Mouse (Mus musculus) limb, embryonic 15.5 days (tissue): ENCODE data around the gene Galnt10. TPM values are rescaled to one million over a fixed set of nuclear protein-coding genes. Genes with fewer than 3 reads are reported as not detected.

ENCODE experiments used
- ATAC-seq: fragments of 200-750 bp; cut with Nextera tagmentation; 2 replicates; pipeline ENCODE4 v1.8.0; 2017; ENCODE audit warnings: low read depth, moderate TSS enrichment; ENCODE audit not compliant: insufficient number of reproducible peaks, low FRiP score, low TSS enrichment
- H3K27ac ChIP-seq: fragments of 300-500 bp; sonication (generic); 2 replicates; pipeline ENCODE4 v1.5.1; 2015; ENCODE audit warnings: moderate library complexity, mild to moderate bottlenecking, inconsistent platforms
- H3K27me3 ChIP-seq: fragments of 300-500 bp; sonication (generic); 2 replicates; pipeline ENCODE4 v1.6.1; 2015; ENCODE audit warnings: inconsistent platforms
- H3K36me3 ChIP-seq: fragments of 300-500 bp; sonication (generic); 2 replicates; pipeline ENCODE4 v1.6.1; 2015; ENCODE audit warnings: inconsistent platforms
- H3K4me1 ChIP-seq: fragments of 300-500 bp; sonication (generic); 2 replicates; pipeline ENCODE4 v1.6.1; 2015; ENCODE audit warnings: inconsistent platforms
- H3K4me2 ChIP-seq: fragments of 300-500 bp; sonication (generic); 2 replicates; pipeline ENCODE4 v1.6.1; 2015; ENCODE audit warnings: mild to moderate bottlenecking, inconsistent platforms
- H3K4me3 ChIP-seq: fragments of 300-500 bp; sonication (generic); 2 replicates; pipeline ENCODE4 v1.5.1; 2015; ENCODE audit warnings: mild to moderate bottlenecking, inconsistent platforms
- H3K9ac ChIP-seq: fragments of 300-500 bp; sonication (generic); 2 replicates; pipeline ENCODE4 v1.6.1; 2015; ENCODE audit warnings: inconsistent platforms
- H3K9me3 ChIP-seq: fragments of 300-500 bp; sonication (generic); 2 replicates; pipeline ENCODE4 v1.6.1; 2016; ENCODE audit warnings: inconsistent platforms
- WGBS: fragments of 180-500 bp; shearing (Covaris S2); methylation state at CpG from one replicate; pipeline ENCODE4 v1.1.7; 2015; 5-methylcytosine and 5-hydroxymethylcytosine counted together
- polyA plus RNA-seq: library from polyadenylated mRNA; unstranded; fragments of >200 nt; fragmentation: Nextera tagmentation; extraction: Ambion mirVana; gene quantifications from 2 replicates; pipeline ENCODE4 v1.2.1, GENCODE M21; 2015

Galnt10 gene
- polyA plus RNA-seq, 1 experiment from 2014 or later, result 36.5 TPM

DNA sequence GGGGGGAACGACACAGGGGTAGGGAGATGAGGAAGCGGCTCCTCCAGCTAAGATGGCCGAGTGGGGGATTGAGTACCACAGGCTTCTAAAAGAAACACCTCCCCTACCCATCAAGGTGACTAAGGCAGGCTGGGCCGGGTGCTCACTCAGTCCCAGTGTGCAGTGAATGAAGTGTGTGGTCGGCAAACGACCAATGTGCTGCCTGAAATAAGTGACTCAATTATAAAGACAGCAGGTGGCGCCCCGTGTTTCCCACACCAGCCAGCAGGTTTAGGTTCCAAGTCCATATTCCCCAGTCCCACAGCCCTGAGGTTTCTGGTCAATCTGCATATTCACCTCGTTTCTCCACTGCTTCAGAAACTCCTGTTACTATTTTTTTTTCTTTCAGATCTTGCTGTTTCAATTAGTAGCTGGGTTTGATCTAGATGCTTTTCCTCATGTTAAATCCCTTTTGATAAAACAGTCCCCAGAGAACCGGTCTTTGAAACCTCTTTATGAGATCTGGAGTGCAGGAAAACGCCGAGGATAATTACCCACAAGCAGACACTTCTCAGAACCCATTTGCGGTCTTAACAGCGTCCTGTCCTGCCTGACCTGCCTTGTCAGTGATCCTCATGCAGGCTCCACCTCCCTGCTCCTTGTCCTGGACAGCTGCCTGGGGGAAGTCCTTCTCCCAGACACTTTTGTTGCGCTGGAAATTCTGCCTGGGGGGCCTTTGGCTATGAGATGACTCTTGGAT lies 27.5 kb upstream of the Galnt10 start:
- no peak overlapping the region for H3K27ac ChIP-seq

DNA sequence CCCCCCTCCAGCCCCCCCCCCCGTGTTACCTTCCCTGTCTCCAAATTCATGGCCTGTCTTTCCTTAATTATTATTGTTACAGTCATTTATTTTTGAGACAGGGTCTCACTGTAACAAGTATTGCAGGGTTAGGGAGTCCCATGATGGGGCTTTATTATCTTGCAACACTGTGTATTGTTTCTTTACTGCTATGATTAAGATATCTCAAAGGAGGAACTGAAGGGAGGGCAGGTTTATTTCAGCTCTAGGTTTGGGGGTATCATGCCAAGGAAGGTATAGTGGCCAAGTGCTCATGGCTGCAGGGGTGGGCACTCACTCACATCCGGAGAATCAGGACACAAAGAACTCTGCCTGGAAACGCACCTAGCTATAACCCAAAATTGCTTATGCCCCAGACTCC lies 23.8 kb upstream of the Galnt10 start:
- Histone ChIP-seq H3K27me3 (no peaks in the 10 kb centered on the region), H3K4me2 (no peak overlapping the region), H3K4me1 (peaks cover 14% of the 10 kb centered on the region), H3K4me3 (no peak overlapping the region), H3K9ac (no peak overlapping the region), H3K36me3 (no peaks in the 10 kb centered on the region), H3K27ac (no peak overlapping the region), H3K9me3 (no peaks in the 10 kb centered on the region)
- 67% methylated on average over 3 of the region's 3 CpGs for WGBS
- ATAC-seq, result 0 out of 2 replicates have a peak, but pooled peaks have one; percentile 12

More for the DNA sequence above, 27.5 kb upstream of the Galnt10 start:
- Histone ChIP-seq H3K27me3 (no peaks in the 10 kb centered on the region), H3K4me2 (no peak overlapping the region), H3K4me1 (peaks cover 10% of the 10 kb centered on the region), H3K9ac (no peak overlapping the region), H3K4me3 (no peak overlapping the region), H3K9me3 (no peaks in the 10 kb centered on the region), H3K36me3 (no peaks in the 10 kb centered on the region)
- WGBS, result 16% methylated on average over 15 of the region's 15 CpGs
- ATAC-seq, result no peak

DNA sequence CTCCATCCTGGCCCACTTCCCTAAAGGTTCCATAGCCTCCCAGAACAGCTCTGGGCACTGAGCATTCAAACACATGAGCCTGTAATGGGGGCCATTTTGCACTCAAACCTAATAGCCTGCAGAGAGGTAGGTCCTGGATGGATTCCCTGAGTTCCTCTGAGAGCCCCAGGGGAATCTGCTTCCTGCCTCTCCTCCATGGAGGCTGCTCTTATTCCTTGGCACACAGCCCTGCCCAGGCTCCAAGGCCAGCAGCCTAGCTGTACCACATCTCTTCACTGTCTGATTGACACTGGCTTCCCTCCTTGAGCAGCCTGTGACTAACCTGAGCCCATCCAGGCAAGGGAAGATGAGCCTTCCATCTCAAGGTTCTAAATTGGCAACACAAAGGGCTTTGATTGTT lies 23.4 kb upstream of the Galnt10 start:
- H3K9me3 ChIP-seq, result no peaks in the 10 kb centered on the region

DNA sequence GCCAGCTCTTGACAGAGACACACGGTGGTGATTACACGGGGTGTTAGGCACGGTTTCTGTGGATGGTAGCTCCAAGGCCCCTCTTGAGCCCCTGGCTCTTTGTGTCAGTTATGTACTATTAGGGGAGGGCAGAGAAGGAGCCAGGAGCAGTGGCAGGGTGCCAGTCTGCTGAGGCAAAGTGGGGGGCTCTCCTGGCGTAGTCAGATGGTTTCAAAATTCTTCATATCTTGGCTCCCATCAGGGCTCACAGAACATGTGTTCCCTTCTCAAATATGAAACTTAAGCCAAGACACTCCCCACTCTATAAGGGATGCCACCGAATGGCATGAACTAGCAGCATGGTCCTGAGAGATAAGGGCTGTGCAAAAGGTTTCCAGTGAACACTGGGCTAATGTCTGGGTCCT lies 20.8 kb upstream of the Galnt10 start:
- Histone ChIP-seq H3K36me3 (no peaks in the 10 kb centered on the region), H3K9ac (no peak overlapping the region), H3K27ac (no peak overlapping the region), H3K4me2 (no peak overlapping the region), H3K4me1 (peaks cover 26% of the 10 kb centered on the region), H3K9me3 (no peaks in the 10 kb centered on the region), H3K27me3 (no peaks in the 10 kb centered on the region), H3K4me3 (no peak overlapping the region)
- WGBS, result 33% methylated on average over 5 of the region's 5 CpGs
- ATAC-seq, result peak; percentile 49

More for the DNA sequence above, 23.4 kb upstream of the Galnt10 start:
- no peak overlapping the region for H3K27ac ChIP-seq
- no peak overlapping the region for H3K4me3 ChIP-seq
- 0 out of 2 replicates have a peak, but pooled peaks have one; percentile 43 for ATAC-seq
- H3K9ac ChIP-seq, result no peak overlapping the region
- H3K36me3 ChIP-seq, result no peaks in the 10 kb centered on the region
- no peak overlapping the region for H3K4me2 ChIP-seq
- H3K4me1 ChIP-seq, result peaks cover 14% of the 10 kb centered on the region
- no peaks in the 10 kb centered on the region for H3K27me3 ChIP-seq

DNA sequence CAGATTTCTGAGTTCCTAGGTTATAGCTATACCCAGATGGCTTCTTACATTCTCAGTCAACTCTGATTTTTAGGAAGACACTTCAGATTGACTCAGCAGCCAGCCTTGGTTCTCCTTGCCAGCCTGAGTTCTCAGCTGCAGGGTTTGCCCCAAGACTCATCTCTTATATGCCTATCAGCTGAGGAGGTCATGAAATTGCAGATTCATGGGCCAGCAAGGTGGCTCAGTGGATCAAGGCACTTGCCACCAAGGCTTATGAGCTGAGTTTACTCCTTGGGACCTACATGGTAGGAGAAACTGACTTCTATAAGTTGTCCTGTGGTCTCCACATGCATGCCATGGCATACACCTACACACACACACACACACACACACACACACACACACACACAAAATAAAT lies 19.8 kb upstream of the Galnt10 start:
- Histone ChIP-seq H3K36me3 (no peaks in the 10 kb centered on the region), H3K9me3 (no peaks in the 10 kb centered on the region), H3K4me3 (no peak overlapping the region), H3K9ac (no peak overlapping the region), H3K27ac (no peak overlapping the region), H3K4me2 (no peak overlapping the region), H3K27me3 (no peaks in the 10 kb centered on the region), H3K4me1 (peaks cover 26% of the 10 kb centered on the region)
- ATAC-seq, result no peak

DNA sequence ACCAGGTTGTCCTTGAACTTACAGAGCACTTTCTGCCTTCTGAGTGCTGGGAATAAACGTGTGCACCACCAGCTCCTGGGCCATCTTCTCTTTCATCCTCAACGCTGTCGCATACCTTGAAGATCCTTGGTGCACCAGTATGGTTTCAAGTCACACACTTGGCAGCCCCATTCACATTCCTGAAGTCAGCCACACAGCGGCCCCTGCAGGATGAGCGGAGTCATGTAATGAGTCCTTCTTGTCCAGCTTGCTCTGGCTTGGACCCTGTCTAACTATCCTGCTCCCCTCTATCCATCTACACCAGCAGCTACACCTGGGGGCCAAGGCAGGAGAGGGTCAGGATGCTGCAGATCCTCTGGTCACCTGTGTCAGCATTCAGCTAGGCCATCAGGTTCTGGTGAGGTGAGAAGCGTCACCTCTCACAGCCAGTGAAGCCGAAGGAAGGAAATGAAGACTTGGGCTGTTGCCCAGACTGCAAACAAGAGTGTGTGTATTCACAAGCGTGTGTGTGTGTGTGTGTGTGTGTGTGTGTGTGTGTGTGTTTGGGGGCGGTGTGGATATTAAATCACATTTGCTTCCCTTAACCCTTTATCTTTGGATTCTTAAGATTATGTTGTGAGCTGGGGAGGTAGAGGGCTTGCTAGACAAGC lies 18.0 kb upstream of the Galnt10 start:
- H3K4me3 ChIP-seq, result no peak overlapping the region
- no peak overlapping the region for H3K27ac ChIP-seq
- no peak overlapping the region for H3K9ac ChIP-seq
- 39% methylated on average over 9 of the region's 9 CpGs for WGBS
- no peaks in the 10 kb centered on the region for H3K36me3 ChIP-seq
- H3K4me2 ChIP-seq, result no peak overlapping the region
- H3K27me3 ChIP-seq, result no peaks in the 10 kb centered on the region
- ATAC-seq, result no peak
- peaks cover 27% of the 10 kb centered on the region for H3K4me1 ChIP-seq
- no peaks in the 10 kb centered on the region for H3K9me3 ChIP-seq

DNA sequence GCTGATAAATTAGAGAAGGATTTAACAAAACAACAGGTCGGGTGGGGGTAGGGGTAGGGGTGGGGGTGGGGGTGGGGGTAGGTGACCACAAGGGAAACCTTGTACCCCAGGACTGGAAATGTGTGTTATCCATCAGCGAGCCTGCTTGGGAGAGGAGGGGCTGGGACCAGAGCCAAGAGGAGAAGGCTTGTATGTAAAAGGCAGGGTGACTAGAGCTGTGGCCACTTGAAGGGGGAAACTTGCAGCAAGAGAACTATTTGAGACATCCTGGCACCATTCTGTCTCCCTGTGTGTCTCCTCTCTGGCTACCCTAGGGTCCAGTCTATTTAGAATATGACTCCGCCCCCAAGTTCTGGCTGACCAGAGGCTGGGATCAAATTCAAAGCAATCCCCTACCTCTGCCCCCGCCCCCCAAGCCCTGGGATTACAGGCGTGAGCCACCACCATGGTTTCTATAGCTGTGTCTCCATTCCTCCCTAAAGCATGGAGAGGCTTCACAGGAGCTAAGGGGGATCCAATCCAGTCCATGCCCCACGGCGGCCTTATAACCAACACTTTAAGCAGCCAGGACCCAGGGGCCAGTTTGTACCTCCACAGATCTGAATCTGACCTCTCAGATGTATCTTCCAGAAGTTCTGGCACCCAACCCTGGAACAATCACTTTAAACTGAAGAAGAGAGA lies 13.3 kb upstream of the Galnt10 start:
- Histone ChIP-seq H3K4me2 (no peak overlapping the region), H3K27me3 (peaks cover 3% of the 10 kb centered on the region; the same call in 1 of the 2 replicates), H3K36me3 (no peaks in the 10 kb centered on the region), H3K4me3 (no peak overlapping the region), H3K4me1 (peaks cover 27% of the 10 kb centered on the region), H3K27ac (no peak overlapping the region), H3K9ac (no peak overlapping the region), H3K9me3 (no peaks in the 10 kb centered on the region)
- ATAC-seq, result no peak
- 48% methylated on average over 7 of the region's 7 CpGs for WGBS

DNA sequence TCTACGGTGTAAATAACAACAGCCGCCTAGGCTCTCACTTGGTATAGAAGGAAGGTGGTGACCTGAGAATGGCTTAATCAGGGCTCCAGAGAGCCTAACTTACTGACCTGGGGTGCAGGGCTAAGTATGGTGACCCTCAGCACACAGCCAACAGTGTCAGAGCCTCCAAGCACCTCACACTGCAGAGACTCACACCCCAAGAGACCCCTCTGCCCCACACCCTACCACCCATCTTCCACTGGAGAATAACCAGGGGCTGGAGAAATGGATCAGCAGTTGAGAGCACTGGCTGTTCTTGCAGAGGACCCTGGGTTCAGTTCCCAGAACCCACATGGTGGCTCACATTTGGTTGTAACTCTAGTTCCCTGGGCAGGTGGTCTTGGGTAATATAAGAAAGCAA lies 12.2 kb upstream of the Galnt10 start:
- no peak overlapping the region for H3K4me3 ChIP-seq
- 89% methylated on average over 2 of the region's 2 CpGs for WGBS
- H3K9ac ChIP-seq, result no peak overlapping the region
- H3K27ac ChIP-seq, result no peak overlapping the region
- peaks cover 16% of the 10 kb centered on the region for H3K4me1 ChIP-seq
- no peaks in the 10 kb centered on the region for H3K9me3 ChIP-seq
- H3K4me2 ChIP-seq, result no peak overlapping the region
- no peak for ATAC-seq
- no peaks in the 10 kb centered on the region for H3K36me3 ChIP-seq
- peaks cover 3% of the 10 kb centered on the region; the same call in 1 of the 2 replicates for H3K27me3 ChIP-seq

DNA sequence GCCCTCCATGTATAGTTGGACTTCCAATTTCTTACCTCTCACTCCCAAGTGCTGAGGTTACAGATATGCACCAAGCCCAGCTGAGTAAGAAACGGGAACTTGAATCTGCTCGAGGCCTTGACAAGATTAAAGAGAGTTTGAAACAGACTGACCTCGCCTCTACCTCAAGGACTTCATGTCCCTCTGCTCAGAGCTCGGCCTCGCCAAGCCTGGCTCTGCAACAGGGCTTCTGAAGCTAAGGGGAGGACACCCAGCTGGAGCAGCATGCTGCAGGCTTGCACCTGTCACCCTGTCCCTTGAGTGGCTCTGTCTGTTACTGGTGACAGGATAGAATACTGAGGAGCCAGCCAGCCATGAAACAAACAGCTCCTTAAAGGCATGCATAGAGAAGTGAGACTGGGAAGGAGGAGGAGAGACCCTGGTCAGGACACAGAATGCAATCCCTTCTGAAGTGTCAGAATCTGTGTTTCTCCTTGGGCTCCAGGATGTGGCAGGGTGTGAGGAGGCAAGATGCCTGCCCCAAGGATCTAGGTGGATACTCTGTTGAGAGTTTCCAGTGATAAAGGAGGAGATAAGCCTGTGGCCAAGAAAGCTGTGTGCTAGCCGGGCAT lies 11.2 kb upstream of the Galnt10 start:
- Histone ChIP-seq H3K9ac (no peak overlapping the region), H3K4me2 (no peak overlapping the region), H3K4me1 (peaks cover 11% of the 10 kb centered on the region), H3K27me3 (peaks cover 3% of the 10 kb centered on the region; the same call in 1 of the 2 replicates), H3K36me3 (no peaks in the 10 kb centered on the region), H3K9me3 (no peaks in the 10 kb centered on the region), H3K27ac (no peak overlapping the region), H3K4me3 (no peak overlapping the region)
- ATAC-seq, result no peak
- WGBS, result 77% methylated on average over 6 of the region's 6 CpGs

DNA sequence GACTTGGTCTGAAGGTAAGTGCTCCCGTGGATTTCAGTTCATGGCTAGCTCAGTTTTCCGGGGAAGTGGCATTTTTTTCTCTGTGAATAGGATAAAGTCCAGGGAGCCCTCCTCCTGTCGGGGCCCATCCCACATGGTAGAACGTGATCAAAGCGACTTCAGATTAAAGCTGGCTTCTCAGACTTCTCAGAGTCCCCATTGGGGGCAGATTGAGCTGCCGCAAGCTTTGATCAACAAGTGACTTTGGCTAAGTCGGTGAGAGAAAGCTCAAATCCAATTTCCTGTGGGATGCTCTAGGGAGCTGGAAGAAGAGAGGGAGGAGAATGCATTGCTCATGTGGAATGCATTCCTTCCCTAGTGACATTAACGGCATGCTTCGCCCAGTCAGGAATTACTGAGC lies 10.1 kb upstream of the Galnt10 start:
- WGBS, result 17% methylated on average over 9 of the region's 9 CpGs
- no peak overlapping the region for H3K4me2 ChIP-seq
- H3K27me3 ChIP-seq, result peaks cover 3% of the 10 kb centered on the region; the same call in 1 of the 2 replicates

DNA sequence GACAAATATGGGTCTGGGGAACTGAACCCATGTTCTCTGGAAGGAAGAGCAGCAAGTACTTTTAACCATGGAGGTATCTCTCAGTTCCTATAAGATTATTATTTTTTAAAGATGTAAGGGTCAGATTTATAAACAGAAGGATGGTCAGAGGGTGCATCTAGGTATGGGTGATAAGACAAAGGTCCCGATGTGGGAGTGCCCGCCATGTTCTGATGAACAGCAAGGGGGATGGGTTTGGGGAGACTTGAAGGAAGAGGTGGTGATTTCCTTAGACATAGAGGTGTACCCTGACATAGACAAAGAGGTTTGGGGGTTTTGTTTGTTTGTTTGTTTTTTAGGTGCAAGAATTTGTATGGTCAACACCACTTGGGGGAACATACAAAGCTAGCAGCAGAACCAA lies 1.6 kb upstream of the Galnt10 start:
- H3K4me3 ChIP-seq, result peak overlapping the region; percentile 91
- no peak overlapping the region for H3K27ac ChIP-seq
- ATAC-seq, result no peak
- no peaks in the 10 kb centered on the region for H3K9me3 ChIP-seq
- peak overlapping the region; percentile 90 for H3K4me2 ChIP-seq
- peaks cover 29% of the 10 kb centered on the region for H3K4me1 ChIP-seq
- H3K27me3 ChIP-seq, result no peaks in the 10 kb centered on the region
- H3K36me3 ChIP-seq, result no peaks in the 10 kb centered on the region
- H3K9ac ChIP-seq, result no peak overlapping the region
- WGBS, result 64% methylated on average over 2 of the region's 2 CpGs

More for the DNA sequence above, 10.1 kb upstream of the Galnt10 start:
- no peak overlapping the region for H3K4me3 ChIP-seq
- no peak overlapping the region for H3K9ac ChIP-seq
- H3K4me1 ChIP-seq, result peaks cover 11% of the 10 kb centered on the region
- H3K27ac ChIP-seq, result no peak overlapping the region
- no peaks in the 10 kb centered on the region for H3K9me3 ChIP-seq
- ATAC-seq, result no peak
- H3K36me3 ChIP-seq, result no peaks in the 10 kb centered on the region
